Mouse (Mus musculus) heart, postnatal 0 days (tissue): ENCODE measurements around the gene Fhit.
"Not testable (repeated sequence)": the region's sequence is repeated elsewhere in the genome, so short reads cannot be mapped to it uniquely, and the experiment has no call there.

ENCODE experiments used
- CTCF ChIP-seq: IDR thresholded peaks from 2 replicates; pipeline ENCODE4 v1.5.1; 2016; ENCODE audit warnings: antibody characterized with exemption, control low read depth, low read depth
- EP300 ChIP-seq: IDR thresholded peaks from 2 replicates; pipeline ENCODE4 v1.6.1; 2016; ENCODE audit warnings: antibody characterized with exemption, low read depth

DNA sequence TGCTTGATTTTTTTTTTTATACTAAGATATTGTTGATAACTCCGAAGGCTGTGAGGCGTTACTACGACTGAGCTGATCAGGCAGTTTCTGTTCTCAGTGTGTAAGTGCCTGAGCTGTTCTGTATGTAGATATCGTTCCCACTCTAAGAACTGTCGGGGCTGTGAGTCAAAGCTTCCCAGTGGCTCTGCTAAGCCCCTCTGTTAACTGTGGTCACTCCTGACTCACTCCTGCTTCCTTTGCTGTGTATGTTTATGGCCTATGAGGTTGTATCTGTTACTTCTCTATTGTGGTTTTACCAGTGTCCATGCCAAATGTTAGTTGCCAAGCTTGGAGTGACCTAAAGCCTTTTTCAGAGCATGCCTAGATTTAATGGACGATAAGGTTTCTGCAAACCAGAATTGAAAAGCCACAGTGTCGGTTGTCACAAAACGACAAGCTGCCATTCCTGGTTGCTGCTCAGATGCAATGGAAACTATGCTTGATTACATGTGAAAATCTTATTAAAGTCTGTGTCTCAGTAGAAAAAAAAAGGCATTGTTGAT lies 1333.1 kb downstream of the Fhit start:
- not testable (repeated sequence) for TF ChIP-seq CTCF, EP300
